Mouse (Mus musculus): ENCODE data around the gene Ctf1.

GRCm38 (mm10) chr7:127753158-127753557 is 40.6 kb downstream of the Ctf1 start:
- TF ChIP-seq CTCF (IDR thresholded peaks at IDR 0.05; ENCODE audit: low read depth, low read length) = no peak
- TF ChIP-seq TAL1 (conservative IDR thresholded peaks at IDR 0.05; ENCODE audit: low read depth, low read length) = no peak
- TF ChIP-seq POLR2AphosphoS5 (IDR thresholded peaks at IDR 0.05; ENCODE audit: insufficient replicate concordance, low read depth, low read length) = no peak
- no peak for TF ChIP-seq GATA1 (IDR thresholded peaks at IDR 0.05; ENCODE audit: borderline replicate concordance, low read length)
- TF ChIP-seq GATA2 (IDR thresholded peaks at IDR 0.05; ENCODE audit: borderline replicate concordance, low read depth, low read length) = no peak

Data from G1E (cell line).